Comparison of ENCODE assay signal across 10 mouse cellular contexts in genomic region chr7:130827431-130827830, GRCm38 (mm10). TPM values are rescaled to one million over a fixed set of nuclear protein-coding genes. Genes with fewer than 3 reads are reported as not detected.
DNase-seq lines count a peak whose midpoint lies in the region; ATAC-seq lines count a peak whose summit lies in the region.
"Had no signal": no experiment of that assay in that cellular context is flagged by ENCODE, and none has a peak within 500 bp of the region (broad histone marks: within the 10 kb centered on the region; RNA-seq: fewer than 3 reads in every experiment).

No protein-coding gene starts in this region.

- H3K27ac ChIP-seq in lung, embryonic 16.5 days (ENCODE audit: low read length) = no peak overlapping the region
- H3K27ac ChIP-seq: heart, embryonic 13.5 days had no signal

- no peaks in the 10 kb centered on the region for H3K36me3 ChIP-seq in lung, embryonic 16.5 days (ENCODE audit: control insufficient read depth, insufficient read depth, low read length)
- H3K36me3 ChIP-seq: heart, embryonic 13.5 days had no signal

- no peak overlapping the region for H3K9ac ChIP-seq in lung, embryonic 16.5 days (ENCODE audit: low read length)
- H3K9ac ChIP-seq: heart, embryonic 13.5 days had no signal

- peak overlapping the region; percentile 0; the same call in 1 of the 2 replicates for H3K4me3 ChIP-seq in lung, embryonic 16.5 days (ENCODE audit: low read length)
- H3K4me3 ChIP-seq: heart, embryonic 13.5 days had no signal

- H3K9me3 ChIP-seq in lung, embryonic 16.5 days (ENCODE audit: control insufficient read depth, low read length) = no peaks in the 10 kb centered on the region
- H3K9me3 ChIP-seq: heart, embryonic 13.5 days had no signal

- 33% methylated on average over 3 of the region's 3 CpGs for WGBS in lung, embryonic 16.5 days

- H3K4me2 ChIP-seq in lung, embryonic 16.5 days (ENCODE audit: low read depth, low read length) = peak overlapping the region; percentile 2; the same call in 1 of the 2 replicates
- H3K4me2 ChIP-seq: heart, embryonic 13.5 days had no signal

- no peaks in the 10 kb centered on the region for H3K27me3 ChIP-seq in lung, embryonic 16.5 days (ENCODE audit: control insufficient read depth, insufficient read depth, low read depth, low read length)

- H3K4me1 ChIP-seq in lung, embryonic 16.5 days (replicated peaks; ENCODE audit: control insufficient read depth, insufficient read depth, low read length) = 0 out of 2 replicates have a peak, but pooled peaks cover 3% of the 10 kb centered on the region

- DNase-seq in gastrocnemius, adult 18-20 months (ENCODE audit: low spot score) = peak; percentile 61
- no peak for DNase-seq in gastrocnemius, adult 8-10 months (ENCODE audit: low spot score in 2 of 2)
- peak; percentile 73 for DNase-seq in testis, postnatal 10 days (ENCODE audit: low spot score)
- DNase-seq in testis, postnatal 14 days (ENCODE audit: low spot score) = no peak
- peak; percentile 79 to 83 for DNase-seq in cerebellum, postnatal 14 days
- DNase-seq in kidney, adult 8-10 months = peak; percentile 34 to 70

- ATAC-seq in lung, embryonic 16.5 days (ENCODE audit: low read depth) = no peak
- ATAC-seq in megakaryocyte-erythroid progenitor cell, adult 5-6 weeks (replicated peaks; ENCODE audit: low FRiP score, low TSS enrichment, poor library complexity, severe bottlenecking) = no peak

RNA-seq across cellular contexts. Expression of gene Plekha1, which starts 38.1 kb away (rescaled TPM):
- 10 to 100 TPM; 27.6 to 29.3 TPM for total RNA-seq in gastrocnemius, adult 18-20 months (2021)
- total RNA-seq in gastrocnemius, adult 8-10 months (2022) = 10 to 100 TPM; 25.3 to 34.4 (median 28.3) TPM
- polyA plus RNA-seq in lung, embryonic 16.5 days (2015; fragmentation: Nextera tagmentation; extraction: Ambion mirVana) = 70.0 and 71.8 TPM in 2 replicates
- 1.2 and 5.4 TPM in 2 replicates for total RNA-seq in megakaryocyte-erythroid progenitor cell, adult 5-6 weeks (2014; fragmentation: Nextera tagmentation)
- total RNA-seq in megakaryocyte-erythroid progenitor cell, adult 5-6 weeks (2017) = 3.0 and 5.8 TPM in 2 replicates

RNA-seq across cellular contexts. Expression of gene Btbd16, which starts 53.6 kb away (rescaled TPM):
- total RNA-seq in gastrocnemius, adult 18-20 months (2021) = not detected
- under 1 TPM in 1 of 4 experiments, not detected in 3; 0.21 TPM for total RNA-seq in gastrocnemius, adult 8-10 months (2022)
- polyA plus RNA-seq in lung, embryonic 16.5 days (2015; fragmentation: Nextera tagmentation; extraction: Ambion mirVana) = 0.06 TPM in 1 of 2 replicates, not detected in the other
- 0.12 and 2.7 TPM in 2 replicates for total RNA-seq in megakaryocyte-erythroid progenitor cell, adult 5-6 weeks (2014; fragmentation: Nextera tagmentation)
- total RNA-seq in megakaryocyte-erythroid progenitor cell, adult 5-6 weeks (2017) = 0.52 and 5.2 TPM in 2 replicates
- polyA plus RNA-seq: neural tube, embryonic 14.5 days had no signal

Comparison
In these comparisons a context has a peak if more than half of its experiments do, and no peak if none do; other contexts are left out.
1. DNase-seq: peak in gastrocnemius, adult 18-20 months (single experiment), testis, postnatal 10 days (single experiment), cerebellum, postnatal 14 days (2 of 2) and kidney, adult 8-10 months (2 of 2); none in gastrocnemius, adult 8-10 months (0 of 2) and testis, postnatal 14 days (single experiment).